Mouse (Mus musculus) CD4-positive, CD25-positive, alpha-beta regulatory T cell, adult 2 months (primary cell): ENCODE results near the gene Hook2.
A peak's percentile ranks its signal among the peaks of the same experiment; 100 is the strongest.

Source experiments
- DNase-seq: peaks from one replicate; pipeline ENCODE4 v3.0.0-alpha.2; 2012; ENCODE audit warnings: low read depth, low spot score

Hook2 gene

GRCm38 (mm10) chr8:84987388-84987787 is 3.0 kb upstream of the Hook2 start:
- DNase-seq: no peak

GRCm38 (mm10) chr8:84987903-84988302 is 2.5 kb upstream of the Hook2 start:
- DNase-seq: no peak

- DNase-seq: peak; percentile 41
Observed at GRCm38 (mm10) chr8:84989311-84989731, 1.1 kb upstream of the Hook2 start.

GRCm38 (mm10) chr8:84989810-84990209 is 593 bp upstream of the Hook2 start:
- peak; percentile 94 for DNase-seq

GRCm38 (mm10) chr8:84990836-84991235 is 433 bp downstream of the Hook2 start:
- DNase-seq: peak; percentile 75

GRCm38 (mm10) chr8:84994375-84994774 is 4.0 kb downstream of the Hook2 start:
- DNase-seq: no peak

- no peak for DNase-seq
Observed at GRCm38 (mm10) chr8:84995680-84996079, 5.3 kb downstream of the Hook2 start.

GRCm38 (mm10) chr8:84996978-84997377 is 6.6 kb downstream of the Hook2 start:
- no peak for DNase-seq

GRCm38 (mm10) chr8:84997649-84998295 is 7.4 kb downstream of the Hook2 start:
- peak; percentile 95 for DNase-seq

GRCm38 (mm10) chr8:85007686-85008085 is 17.3 kb downstream of the Hook2 start:
- peak; percentile 67 for DNase-seq

GRCm38 (mm10) chr8:85011242-85011641 is 20.8 kb downstream of the Hook2 start:
- no peak for DNase-seq

- peak; percentile 90 for DNase-seq
Observed at GRCm38 (mm10) chr8:85013230-85013840, 22.9 kb downstream of the Hook2 start.

GRCm38 (mm10) chr8:85014431-85014830 is 24.0 kb downstream of the Hook2 start, which contains the start of gene Best2:
Gene Best2, minus strand, starts transcription at chr8:85014531.
- DNase-seq: no peak

- DNase-seq: no peak
Observed at GRCm38 (mm10) chr8:85016724-85017123, 26.3 kb downstream of the Hook2 start.

- DNase-seq: no peak
Observed at GRCm38 (mm10) chr8:85017209-85017608, 26.8 kb downstream of the Hook2 start.

- DNase-seq: no peak
Observed at GRCm38 (mm10) chr8:85021514-85022055, 31.2 kb downstream of the Hook2 start.

- no peak for DNase-seq
Observed at GRCm38 (mm10) chr8:85023846-85024245, 33.4 kb downstream of the Hook2 start.

GRCm38 (mm10) chr8:85025098-85025932 is 34.9 kb downstream of the Hook2 start, which contains the start of gene Asna1:
Gene Asna1, minus strand, starts transcription at chr8:85025281.
- DNase-seq: peak; percentile 94

GRCm38 (mm10) chr8:85026670-85027515 is 36.5 kb downstream of the Hook2 start, which contains the start of gene Trir:
Gene Trir, plus strand, starts transcription at chr8:85026823.
- peak; percentile 95 for DNase-seq

GRCm38 (mm10) chr8:85027516-85027855 is 37.1 kb downstream of the Hook2 start:
- no peak for DNase-seq

GRCm38 (mm10) chr8:85027922-85028321 is 37.5 kb downstream of the Hook2 start:
- peak; percentile 39 for DNase-seq
